Mouse (Mus musculus): ENCODE data around the gene Slpi. TPM values are rescaled to one million over a fixed set of nuclear protein-coding genes. Genes with fewer than 3 reads are reported as not detected.

The Slpi gene
- polyA plus RNA-seq, 1 experiment = 0.90 TPM

DNA sequence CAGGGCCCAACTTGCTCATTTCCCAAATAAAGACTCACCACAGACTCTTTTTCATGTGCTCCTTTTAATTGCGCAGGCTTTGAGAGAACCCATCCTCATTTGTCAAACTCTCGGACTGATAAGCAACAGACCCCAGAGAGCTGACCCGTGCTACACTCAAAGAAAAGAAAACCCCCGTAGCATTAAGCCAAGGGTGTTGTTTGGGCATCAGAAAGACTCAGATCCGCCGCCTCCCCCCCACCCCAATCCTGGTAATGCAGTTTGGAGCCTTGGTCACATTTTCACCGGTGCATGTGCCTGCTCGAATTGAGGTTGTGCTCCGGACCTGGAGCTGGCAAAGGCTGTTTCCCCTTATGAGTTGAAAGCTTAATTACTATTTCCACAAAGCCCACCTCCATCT is 16.2 kb upstream of the Slpi start, which contains the start of gene Matn4:
TSS of gene Matn4 (minus strand) at position 101 of the 400 bp plus-strand sequence.
- Histone ChIP-seq H3K27ac (ENCODE audit: insufficient read depth, low read length) (no peak within 1 kb of the TSS), H3K4me1 (ENCODE audit: control insufficient read depth, insufficient read depth, low read length) (0 out of 2 replicates have a peak, but pooled peaks cover 2% of the 10 kb centered on the region), H3K4me3 (ENCODE audit: insufficient read depth, low read length) (peak within 1 kb of the TSS; percentile 5; the same call in 1 of the 2 replicates)
- TF ChIP-seq CTCF (IDR thresholded peaks at IDR 0.05; ENCODE audit: borderline replicate concordance, insufficient read depth, low read length) (no peak), POLR2A (IDR thresholded peaks at IDR 0.05; ENCODE audit: low read depth, low read length) (no peak)

DNA sequence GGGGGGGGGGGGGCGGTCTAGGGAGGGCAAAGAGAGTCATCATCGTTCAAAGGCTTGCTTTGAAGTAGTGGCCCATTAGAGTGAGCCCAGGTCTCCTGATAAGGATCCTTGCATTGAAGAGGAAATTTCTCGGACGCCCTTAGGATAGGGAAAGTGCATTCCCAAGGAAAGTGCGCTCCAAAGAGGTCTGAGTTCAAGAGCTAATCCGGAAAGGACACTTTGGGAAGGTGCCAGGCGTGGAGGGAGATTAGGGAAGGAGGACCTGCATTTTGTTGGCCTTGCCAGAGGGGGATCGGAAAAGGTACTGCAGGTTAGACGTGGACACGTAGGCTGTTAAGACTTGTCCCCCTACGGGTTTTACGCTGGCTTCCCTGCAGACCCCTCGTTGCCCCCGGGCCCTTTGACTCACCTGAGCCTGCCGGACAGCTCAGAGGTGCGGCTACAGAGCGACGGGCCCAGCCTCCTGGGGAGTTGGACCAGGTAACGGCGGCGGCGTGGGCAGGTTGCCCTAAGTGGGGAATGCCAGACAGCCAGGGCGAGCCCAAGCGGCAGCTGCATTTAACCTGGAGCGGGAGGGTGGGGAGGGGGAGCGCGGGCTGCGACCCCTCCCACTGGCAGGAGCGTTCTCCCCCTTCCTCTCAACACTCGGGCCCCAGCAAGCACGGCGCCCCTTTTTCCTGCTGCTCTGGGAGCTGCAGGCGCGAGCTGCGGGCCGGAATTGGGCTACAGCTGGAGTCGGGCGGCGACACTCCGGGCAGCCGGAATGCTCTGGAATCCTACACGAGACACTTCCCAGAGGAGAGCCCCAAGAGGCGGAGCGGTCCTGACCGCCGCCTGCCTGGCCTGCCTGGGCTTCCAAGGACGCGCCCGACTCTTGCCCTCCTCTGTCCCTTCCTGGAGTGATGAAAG is 15.4 kb upstream of the Slpi start:
- Histone ChIP-seq H3K4me3 (ENCODE audit: insufficient read depth, low read length) (peak overlapping the region; percentile 5; the same call in 1 of the 2 replicates), H3K27ac (ENCODE audit: insufficient read depth, low read length) (no peak overlapping the region), H3K4me1 (ENCODE audit: control insufficient read depth, insufficient read depth, low read length) (0 out of 2 replicates have a peak, but pooled peaks cover 2% of the 10 kb centered on the region)
- TF ChIP-seq POLR2A (IDR thresholded peaks at IDR 0.05; ENCODE audit: low read depth, low read length) (no peak), CTCF (IDR thresholded peaks at IDR 0.05; ENCODE audit: borderline replicate concordance, insufficient read depth, low read length) (no peak)

DNA sequence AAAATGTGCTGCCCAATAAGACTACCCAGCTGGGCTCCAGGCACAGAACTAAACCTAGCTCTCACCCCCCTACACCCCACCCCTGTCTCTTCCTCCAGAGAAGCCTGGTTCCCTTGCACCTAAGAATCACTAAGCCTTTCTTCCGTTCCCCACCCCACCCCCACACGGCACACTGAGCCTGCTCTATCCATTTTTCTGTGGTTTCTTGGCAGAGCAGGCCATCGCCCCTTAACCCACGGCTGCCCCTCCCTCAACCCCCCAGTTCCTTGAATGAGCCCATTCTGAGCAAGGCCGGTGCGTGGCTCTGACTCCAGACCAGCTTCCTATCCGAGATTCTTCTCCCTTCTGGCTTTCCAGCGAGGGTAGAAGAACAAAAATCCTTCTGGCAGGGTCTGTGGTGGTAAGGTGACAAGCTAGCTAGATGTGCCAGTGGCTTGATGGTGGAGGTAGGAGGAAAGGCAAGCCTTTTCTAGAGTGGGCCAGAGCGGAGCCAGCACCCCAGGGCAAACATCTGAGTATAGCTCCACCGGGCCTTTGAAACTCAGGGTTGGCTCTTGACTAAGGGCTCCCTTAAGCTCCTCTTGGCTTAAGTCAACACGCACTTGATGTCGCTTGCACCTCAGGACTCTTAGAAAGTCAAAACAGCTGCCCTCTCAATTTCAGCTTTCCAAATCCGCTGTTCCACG is 14.6 kb upstream of the Slpi start:
- Histone ChIP-seq H3K27ac (ENCODE audit: insufficient read depth, low read length) (no peak overlapping the region), H3K4me1 (ENCODE audit: control insufficient read depth, insufficient read depth, low read length) (0 out of 2 replicates have a peak, but pooled peaks cover 2% of the 10 kb centered on the region), H3K4me3 (ENCODE audit: insufficient read depth, low read length) (no peak overlapping the region)
- no peak for TF ChIP-seq POLR2A (IDR thresholded peaks at IDR 0.05; ENCODE audit: low read depth, low read length)
- TF ChIP-seq CTCF (IDR thresholded peaks at IDR 0.05; ENCODE audit: borderline replicate concordance, insufficient read depth, low read length) = no peak

DNA sequence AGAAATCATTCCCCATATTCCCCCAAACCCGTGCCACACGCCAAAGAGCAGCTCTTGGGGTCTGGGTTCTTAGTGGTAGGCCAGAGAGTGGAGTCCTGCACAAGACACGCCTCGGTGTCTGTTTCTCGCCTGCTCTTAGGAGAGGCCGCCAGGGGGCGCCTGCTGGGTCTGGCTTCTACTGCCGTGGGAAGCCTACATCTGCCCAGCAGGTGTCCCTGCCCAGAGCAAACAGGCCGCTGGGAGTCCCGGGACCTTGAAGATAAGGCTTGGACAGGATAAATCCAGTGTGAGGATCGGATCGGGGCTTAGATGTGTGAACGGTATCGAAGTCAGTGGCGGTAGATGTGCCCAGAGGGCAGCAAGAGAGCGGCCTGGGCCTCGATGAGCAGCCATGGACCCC is 14.0 kb upstream of the Slpi start, which contains the start of gene Rbpjl:
TSS of gene Rbpjl (plus strand) at position 236 of the 400 bp plus-strand sequence.
- 0 out of 2 replicates have a peak, but pooled peaks cover 2% of the 10 kb centered on the region for H3K4me1 ChIP-seq (ENCODE audit: control insufficient read depth, insufficient read depth, low read length)
- no peak for TF ChIP-seq POLR2A (IDR thresholded peaks at IDR 0.05; ENCODE audit: low read depth, low read length)
- TF ChIP-seq CTCF (IDR thresholded peaks at IDR 0.05; ENCODE audit: borderline replicate concordance, insufficient read depth, low read length) = peak; percentile 50; the same call in 1 of the 2 replicates
- H3K27ac ChIP-seq (ENCODE audit: insufficient read depth, low read length) = no peak within 1 kb of the TSS
- H3K4me3 ChIP-seq (ENCODE audit: insufficient read depth, low read length) = no peak within 1 kb of the TSS

DNA sequence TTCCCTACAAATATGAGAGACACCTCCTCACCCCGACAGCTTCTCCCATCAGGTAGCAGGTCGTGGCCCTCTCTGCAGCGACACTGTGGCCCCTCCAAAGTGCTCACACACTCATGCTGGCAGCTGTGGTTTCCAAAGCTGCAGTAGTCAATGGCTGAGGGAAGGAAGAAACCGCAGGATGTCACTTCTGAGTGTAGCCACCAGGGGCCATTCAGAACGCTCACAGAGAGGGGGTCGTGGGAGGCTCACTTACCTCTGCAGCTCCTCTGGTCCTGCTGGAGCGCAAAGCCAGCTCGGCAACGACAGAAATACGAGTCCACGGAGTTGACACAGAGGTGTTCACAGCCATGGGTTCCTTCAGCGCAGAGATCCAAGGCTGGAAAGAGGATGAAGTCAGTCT is 8.0 kb upstream of the Slpi start:
- Histone ChIP-seq H3K27ac (ENCODE audit: insufficient read depth, low read length) (no peak overlapping the region), H3K4me3 (ENCODE audit: insufficient read depth, low read length) (no peak overlapping the region), H3K4me1 (ENCODE audit: control insufficient read depth, insufficient read depth, low read length) (no peaks in the 10 kb centered on the region)
- TF ChIP-seq POLR2A (IDR thresholded peaks at IDR 0.05; ENCODE audit: low read depth, low read length) (no peak), CTCF (IDR thresholded peaks at IDR 0.05; ENCODE audit: borderline replicate concordance, insufficient read depth, low read length) (no peak)

DNA sequence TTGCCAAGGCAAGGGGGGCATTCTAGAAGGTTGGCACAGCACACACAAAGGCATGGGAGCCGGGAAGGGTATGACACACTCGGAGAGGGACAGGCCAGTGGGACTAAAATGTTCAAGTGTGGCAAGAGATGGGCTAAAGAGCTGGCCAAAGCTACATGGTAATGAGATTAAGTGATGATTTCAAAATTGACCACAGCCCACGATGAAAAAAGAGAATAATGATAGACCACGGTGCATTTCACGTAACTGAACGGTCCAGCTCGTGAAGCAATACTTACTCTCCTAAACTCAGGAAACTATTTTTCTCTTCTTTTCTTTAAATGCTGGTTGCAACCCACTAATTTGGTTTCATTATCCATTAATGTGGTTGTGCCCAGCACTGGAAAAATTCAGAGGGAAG is 7.2 kb upstream of the Slpi start:
- TF ChIP-seq CTCF (IDR thresholded peaks at IDR 0.05; ENCODE audit: borderline replicate concordance, insufficient read depth, low read length) = no peak
- no peak for TF ChIP-seq POLR2A (IDR thresholded peaks at IDR 0.05; ENCODE audit: low read depth, low read length)
- no peaks in the 10 kb centered on the region for H3K4me1 ChIP-seq (ENCODE audit: control insufficient read depth, insufficient read depth, low read length)
- H3K27ac ChIP-seq (ENCODE audit: insufficient read depth, low read length) = no peak overlapping the region
- H3K4me3 ChIP-seq (ENCODE audit: insufficient read depth, low read length) = no peak overlapping the region

DNA sequence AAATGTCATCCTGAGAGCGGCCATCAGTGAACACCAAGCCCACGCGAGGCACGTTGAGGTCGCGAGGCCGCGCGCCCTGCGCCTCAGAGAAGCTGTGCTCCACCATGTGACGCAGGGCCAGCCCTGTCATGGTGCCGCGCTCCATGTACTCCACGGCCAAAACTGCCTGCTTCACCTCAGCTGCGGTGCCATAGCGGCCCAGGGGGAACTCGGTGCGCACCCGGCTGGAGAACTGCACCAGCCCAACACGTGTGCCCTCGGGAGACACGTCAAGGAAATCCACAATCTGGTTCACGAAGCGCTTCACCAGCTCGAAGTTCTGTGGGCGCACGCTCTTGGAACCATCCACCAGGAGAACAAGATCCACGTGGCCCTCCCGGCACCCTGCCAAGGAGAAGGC is 4.2 kb upstream of the Slpi start:
- Histone ChIP-seq H3K4me3 (ENCODE audit: insufficient read depth, low read length) (no peak overlapping the region), H3K4me1 (ENCODE audit: control insufficient read depth, insufficient read depth, low read length) (no peaks in the 10 kb centered on the region), H3K27ac (ENCODE audit: insufficient read depth, low read length) (no peak overlapping the region)
- TF ChIP-seq CTCF (IDR thresholded peaks at IDR 0.05; ENCODE audit: borderline replicate concordance, insufficient read depth, low read length) (no peak), POLR2A (IDR thresholded peaks at IDR 0.05; ENCODE audit: low read depth, low read length) (no peak)

DNA sequence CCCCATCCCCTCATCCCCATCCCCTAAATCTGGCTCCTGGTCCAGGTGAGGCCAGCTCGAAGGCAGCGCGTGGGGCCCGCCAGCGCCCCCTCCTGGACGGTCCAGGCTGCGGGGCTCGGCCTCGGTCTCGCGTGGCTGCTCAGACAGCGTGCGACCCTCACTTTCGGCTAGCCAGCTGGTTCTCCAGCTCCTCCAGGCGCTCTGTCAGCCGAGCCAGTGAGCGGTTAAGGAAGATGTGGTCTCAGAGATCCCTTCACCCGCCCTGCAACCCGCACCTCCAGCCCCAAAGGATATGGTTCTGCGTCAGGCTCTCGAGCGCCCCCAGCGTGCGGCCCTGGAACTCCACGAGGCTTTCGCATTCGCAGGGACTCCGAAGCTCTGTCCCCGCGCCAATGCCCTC is 604 bp upstream of the Slpi start:
- peak overlapping the region; percentile 43 for H3K4me3 ChIP-seq (ENCODE audit: insufficient read depth, low read length)
- no peak for TF ChIP-seq POLR2A (IDR thresholded peaks at IDR 0.05; ENCODE audit: low read depth, low read length)
- peak; percentile 61 for TF ChIP-seq CTCF (IDR thresholded peaks at IDR 0.05; ENCODE audit: borderline replicate concordance, insufficient read depth, low read length)
- H3K4me1 ChIP-seq (ENCODE audit: control insufficient read depth, insufficient read depth, low read length) = no peaks in the 10 kb centered on the region
- no peak overlapping the region for H3K27ac ChIP-seq (ENCODE audit: insufficient read depth, low read length)

DNA sequence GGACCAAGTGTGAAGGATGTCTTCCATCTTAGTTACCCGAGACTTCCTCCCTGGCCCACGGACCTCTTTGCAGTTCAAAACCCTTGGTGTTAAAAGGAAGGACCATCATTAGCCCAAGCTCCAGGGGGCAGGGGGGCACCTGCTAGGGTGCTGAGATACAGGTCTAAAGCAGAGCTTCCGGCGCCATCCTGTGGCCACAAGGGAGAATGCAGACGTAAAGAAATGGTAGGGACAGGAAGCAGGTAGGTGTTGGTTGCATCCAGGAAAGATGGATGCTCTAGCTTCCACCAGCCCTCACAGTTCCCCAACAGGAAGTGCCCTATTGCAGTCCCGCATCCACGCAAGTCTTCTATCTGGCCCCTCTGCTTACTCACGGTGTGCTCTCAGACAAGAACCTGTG is 1.9 kb downstream of the Slpi start:
- Histone ChIP-seq H3K4me1 (ENCODE audit: control insufficient read depth, insufficient read depth, low read length) (peaks cover 6% of the 10 kb centered on the region), H3K4me3 (ENCODE audit: insufficient read depth, low read length) (no peak overlapping the region), H3K27ac (ENCODE audit: insufficient read depth, low read length) (no peak overlapping the region)
- TF ChIP-seq CTCF (IDR thresholded peaks at IDR 0.05; ENCODE audit: borderline replicate concordance, insufficient read depth, low read length) = peak; percentile 51; the same call in 1 of the 2 replicates
- no peak for TF ChIP-seq POLR2A (IDR thresholded peaks at IDR 0.05; ENCODE audit: low read depth, low read length)

All from embryonic fibroblast, embryonic 13.5 days (primary cell).